Mouse (Mus musculus): ENCODE data around the gene Crb2.

The Crb2 gene

DNA sequence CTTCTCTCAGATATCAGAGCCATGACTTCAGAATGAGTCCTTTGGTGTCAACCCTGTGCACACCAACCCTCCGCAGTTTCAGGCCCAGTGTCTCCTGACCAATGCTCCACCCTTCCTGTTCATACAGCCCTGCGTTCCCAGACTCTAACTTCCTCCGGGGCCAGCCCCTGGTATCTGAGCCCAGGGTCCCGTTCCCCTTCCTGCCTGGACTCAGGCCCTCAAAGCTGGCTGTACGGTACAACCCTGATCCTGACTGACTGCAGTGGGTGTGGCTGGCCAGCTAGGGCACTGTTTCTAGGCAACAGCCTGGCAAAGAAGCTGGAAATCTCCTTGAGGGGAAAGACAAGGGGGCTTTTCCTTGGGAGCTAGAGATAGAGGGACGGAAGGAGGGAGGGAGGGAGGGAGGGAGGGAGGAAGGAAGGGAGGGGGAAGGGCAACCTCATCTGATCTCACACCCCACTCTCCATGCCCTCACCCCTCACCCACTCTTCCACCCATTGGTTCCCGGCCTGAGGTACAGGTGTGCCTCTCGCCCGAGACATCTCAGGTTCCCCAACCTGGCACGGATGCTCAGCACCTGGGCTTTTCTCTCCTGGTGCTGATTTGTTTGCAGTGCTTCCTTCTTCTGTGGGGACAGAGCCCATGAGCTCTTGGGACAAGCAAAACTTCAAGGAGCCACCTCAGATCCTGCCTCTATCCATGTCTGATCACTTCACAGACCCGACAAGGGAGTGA lies 9.9 kb upstream of the Crb2 start:
- DNase-seq (ENCODE audit: low spot score in 2 of 2): no peak

DNA sequence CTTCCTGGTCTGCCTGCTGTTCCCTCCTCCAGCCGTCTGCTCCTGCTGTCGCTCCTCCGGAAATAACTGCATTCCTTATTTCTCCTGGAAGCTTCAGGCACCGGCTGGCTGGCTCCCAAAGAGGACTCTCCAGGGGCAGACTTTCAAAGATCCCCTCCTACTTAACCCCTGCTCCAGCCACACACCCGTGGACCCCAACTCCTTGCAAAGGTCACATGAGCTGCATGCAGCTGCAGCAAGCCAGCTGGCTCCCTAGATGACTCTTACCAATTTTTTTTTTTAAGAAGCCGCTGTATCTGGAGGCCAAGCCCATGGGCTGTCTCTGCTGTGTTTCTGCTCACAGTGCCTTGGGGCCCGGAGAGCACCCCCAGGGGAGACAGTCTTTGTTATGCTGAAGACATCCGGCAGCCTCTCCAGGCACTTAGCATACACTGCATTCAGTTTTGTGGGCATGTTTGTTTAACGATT lies 8.9 kb upstream of the Crb2 start:
- DNase-seq (ENCODE audit: low spot score in 2 of 2): peak; percentile 73 to 83

DNA sequence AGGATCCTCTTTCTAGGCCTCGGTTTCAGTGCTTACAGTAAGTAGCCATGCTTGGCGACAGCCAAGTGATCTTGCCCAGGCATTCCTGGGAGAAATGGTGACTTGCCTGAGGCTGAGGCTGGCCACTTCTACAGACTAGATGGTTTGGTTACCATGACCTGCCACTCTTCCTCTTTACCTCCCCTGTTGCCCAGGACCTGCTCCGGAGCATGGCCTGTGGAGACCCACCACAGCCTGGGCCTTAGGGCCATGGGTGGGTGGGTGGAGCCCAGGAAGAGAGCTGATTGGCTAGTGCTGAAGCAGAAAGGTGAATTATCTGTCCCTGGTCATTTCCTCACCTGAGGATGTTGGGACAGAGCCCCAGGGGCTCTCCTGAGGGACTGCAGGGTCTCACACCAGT lies 8.3 kb upstream of the Crb2 start:
- DNase-seq (ENCODE audit: low spot score in 2 of 2): no peak

DNA sequence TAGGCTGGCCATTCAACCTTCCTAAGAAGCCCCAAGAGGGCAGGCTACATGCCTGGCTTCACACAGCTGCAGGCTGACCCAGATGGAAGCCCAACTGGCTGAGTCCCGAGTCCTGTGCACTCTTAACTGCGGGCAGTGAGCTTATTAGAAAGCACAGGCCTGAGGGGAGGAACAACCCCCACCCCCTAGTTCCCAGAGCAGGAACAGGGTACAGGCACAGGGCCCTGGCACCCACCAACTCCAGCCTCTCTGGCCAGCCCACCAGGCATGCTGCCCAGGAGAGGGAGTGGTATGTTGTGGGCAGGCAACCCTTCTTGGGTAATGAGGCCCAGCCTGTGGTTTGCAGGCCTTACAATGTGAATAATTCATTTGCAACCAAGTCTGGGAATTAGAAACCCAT lies 7.1 kb upstream of the Crb2 start:
- peak in 1 of 2 experiments; percentile 64 for DNase-seq (ENCODE audit: low spot score in 2 of 2)

DNA sequence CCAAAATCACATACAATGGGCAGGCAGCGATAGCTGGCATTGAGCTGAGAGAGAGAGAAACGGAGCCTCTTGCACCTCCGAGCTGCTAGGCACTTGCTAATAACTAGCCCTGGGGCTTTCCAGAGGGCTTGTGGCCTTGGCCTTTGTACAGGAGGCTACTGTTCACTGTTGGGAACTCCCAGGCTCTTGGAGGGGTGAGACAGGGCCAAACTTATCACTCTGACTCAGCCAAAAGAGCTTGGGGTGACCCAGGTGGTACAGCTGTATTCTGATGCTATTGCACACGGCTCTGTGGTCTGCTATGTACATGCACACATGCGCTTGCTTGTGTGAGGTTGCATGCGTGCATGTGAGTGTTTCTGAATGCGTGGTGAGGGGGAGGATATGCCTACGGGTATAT lies 6.3 kb upstream of the Crb2 start:
- DNase-seq (ENCODE audit: low spot score in 2 of 2): no peak

DNA sequence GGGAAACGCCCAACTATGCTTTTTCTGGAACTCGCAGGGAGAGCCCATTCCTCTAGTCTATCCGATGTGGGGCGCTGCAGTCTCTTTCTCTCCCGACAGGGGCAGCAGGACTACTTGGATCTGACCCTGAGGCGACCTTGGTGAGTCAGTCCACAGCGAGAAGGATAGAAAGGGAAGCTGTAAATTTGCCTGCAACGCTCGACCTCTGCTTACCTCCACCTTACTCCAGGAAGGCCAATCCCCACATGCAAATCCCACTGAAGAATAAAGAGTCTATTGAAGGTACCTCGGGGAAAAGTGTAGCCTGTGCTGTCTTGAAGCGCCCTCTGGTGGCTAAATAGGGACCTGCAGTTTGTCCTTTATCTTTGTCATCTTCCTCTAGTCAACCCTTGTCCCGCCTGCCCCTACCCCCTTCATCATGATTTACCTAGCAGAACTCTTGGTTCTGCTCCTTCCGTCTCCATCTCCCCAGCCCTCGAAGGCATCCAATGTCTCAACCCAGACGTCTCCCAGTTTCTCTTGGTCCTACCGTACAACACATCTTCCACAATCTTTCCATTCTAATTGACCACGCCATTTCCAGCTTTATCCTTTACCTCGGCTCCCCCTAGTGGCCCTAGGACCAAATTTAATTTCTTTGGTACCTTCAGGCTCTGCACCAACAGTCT lies 4.3 kb upstream of the Crb2 start:
- peak; percentile 95 to 98 for DNase-seq (ENCODE audit: low spot score in 2 of 2)

DNA sequence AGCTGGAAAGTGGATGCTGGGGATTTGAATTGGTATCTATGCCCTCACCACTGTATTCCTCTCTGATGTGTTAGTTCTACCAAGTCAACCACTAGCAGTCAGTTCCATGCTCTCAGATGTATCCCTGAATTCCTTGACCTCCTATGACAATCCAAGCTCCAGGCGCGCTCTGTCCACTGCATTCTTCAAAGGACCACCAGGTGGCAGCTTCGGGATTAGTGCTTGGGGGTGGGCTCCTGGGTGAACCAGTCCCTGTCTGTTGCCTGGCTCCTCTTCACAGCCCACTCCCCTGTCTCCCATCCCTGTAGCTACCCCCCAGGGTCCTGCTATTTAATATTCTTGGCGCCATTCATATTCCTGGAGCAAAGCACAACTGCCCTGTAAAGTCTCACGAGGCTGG lies 1.5 kb upstream of the Crb2 start:
- DNase-seq (ENCODE audit: low spot score in 2 of 2): no peak

DNA sequence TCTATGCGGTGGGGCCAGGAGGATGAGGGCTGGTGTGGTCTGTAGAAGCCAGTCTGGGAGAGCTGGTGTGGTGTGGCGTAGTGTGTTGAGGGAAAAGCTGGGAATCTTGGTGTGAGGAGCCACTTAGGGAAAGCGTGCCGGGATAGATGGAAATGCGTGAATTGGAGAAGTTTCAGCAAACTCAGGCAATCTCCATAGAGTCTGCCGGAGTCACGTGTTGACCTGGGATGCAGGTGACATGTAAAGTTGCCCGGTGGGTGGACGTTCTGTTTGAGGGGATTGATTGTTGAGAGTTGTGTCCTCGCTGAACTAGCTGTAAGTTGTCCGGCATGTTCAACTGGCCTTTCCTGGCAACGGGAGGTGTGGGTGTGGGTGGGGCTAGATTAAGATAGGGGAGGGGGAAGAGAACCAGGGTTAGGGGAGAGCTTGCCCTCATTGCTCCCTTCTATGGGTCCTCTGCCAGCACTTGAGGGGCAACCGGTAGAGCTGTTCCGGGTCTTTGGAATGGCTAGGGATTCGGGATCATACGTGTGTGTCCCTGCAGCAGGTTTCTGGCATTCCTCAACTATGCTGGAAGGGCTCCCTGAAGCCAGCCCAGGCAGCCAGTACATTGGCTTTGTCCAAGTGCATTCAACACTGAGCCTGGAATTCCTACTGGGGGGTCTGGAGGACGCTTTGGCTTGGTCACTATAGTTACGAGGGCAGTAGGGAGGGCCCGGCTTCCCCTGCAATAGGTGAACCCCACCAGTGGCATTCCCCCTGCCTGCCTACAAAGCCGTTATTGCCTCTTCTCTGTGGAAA lies 762 bp downstream of the Crb2 start:
- DNase-seq (ENCODE audit: low spot score in 2 of 2): no peak

DNA sequence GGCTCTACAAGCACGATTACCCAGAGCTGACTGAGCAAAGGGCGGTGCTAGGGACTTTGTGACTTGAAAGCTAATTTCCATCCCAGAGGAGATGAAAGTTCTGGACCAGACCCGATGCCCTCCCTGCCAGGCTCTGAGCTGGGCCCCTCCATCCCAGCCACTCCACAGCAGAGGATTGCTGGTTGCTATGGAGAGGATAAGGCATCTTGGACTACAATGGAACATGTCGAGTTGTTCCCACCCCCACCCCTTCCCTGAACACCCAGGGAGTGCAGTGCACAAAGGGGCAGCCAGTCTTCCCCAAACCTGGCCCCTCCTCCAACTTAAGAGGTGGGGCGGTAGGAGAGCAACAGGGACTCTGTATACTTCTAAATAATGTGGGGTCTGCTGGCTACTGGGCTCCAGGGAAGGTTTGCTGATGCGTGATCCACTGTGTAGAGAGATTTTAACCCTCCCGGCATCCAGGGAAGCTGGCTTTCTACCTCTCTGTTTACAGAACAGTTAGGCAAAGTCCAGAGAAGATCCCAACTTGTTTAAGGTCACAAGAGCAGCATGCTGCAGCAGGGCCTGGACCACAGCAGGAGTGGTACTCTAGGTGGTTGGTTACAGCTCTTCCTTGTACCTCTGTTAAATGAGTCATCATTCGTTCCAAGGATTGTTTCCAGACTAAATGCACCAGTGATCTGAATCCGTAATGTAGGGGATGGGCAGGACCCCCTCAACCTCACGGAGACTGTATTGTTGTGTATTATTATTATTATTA lies 2.1 kb downstream of the Crb2 start:
- DNase-seq (ENCODE audit: low spot score in 2 of 2): no peak

DNA sequence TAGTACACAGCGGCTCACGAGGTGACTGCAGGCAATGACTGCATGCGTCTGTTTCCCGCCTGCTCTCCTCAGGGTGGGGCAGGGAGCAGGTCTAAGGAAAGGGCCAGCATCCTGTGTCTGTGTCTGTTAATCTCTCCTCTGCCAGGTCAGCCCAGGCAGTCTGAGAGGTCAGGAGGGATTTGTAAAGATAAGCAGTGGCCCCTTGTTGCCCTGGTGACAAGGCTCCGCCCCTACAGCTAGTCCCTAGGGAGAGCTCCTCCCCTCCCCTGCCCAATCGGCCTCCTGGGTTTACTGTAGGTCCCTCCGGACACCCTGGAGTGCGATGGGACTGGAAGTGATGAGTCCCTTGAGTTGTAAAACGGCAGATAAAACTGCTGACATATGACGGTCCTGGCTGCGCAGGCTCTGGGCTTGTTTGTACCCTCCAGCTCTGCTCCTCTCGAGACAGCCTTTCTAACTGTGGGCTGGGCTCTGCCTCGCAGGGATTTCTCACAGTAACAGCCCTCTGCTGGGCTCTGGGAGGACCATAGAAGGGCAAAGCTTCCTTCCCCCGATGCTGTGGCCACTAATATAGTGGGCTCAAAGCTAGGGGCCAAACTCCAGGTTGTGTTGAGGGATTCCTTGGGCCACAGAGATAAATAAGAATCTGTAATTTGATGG lies 4.4 kb downstream of the Crb2 start:
- DNase-seq (ENCODE audit: low spot score in 2 of 2): no peak

DNA sequence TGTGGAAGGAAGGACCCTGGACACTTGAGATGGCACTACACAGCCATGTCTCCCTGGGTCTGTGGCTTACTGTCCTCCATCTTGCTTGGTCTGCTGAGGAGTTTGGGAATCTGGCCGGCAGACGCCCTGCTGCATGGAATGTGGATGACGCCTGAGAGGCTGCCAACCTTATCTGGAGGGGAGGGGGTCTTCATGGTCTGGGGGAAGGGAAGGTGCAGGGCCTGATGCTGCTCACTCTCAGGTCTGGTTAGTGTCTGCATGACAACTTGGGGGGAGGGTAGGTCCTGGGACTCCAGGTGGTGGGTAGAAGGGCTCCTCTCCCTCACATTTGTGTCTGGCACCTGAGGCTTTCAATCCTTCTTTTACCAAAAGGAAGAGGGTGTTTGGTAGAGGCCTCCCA lies 5.4 kb downstream of the Crb2 start:
- DNase-seq (ENCODE audit: low spot score in 2 of 2): no peak

DNA sequence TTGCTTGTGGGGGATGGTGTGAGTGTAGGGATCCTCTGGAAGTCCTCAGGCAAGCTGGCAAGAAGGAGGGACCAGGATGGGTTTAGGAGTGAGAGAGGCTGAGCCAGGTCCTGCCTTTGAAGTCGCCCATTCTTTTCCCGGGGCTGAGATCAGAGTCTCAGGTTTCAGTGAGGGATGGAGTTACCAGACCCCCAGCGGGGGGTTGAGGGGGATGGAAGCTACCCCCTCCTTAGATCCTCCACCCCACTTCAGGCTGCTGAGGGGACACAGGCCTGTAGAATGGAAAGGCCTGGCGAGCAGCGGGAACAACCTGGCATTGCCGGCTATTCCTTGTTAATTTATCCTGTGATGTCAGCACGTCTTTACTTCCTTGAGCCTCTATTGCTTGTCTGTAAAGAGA lies 6.0 kb downstream of the Crb2 start:
- no peak for DNase-seq (ENCODE audit: low spot score in 2 of 2)

DNA sequence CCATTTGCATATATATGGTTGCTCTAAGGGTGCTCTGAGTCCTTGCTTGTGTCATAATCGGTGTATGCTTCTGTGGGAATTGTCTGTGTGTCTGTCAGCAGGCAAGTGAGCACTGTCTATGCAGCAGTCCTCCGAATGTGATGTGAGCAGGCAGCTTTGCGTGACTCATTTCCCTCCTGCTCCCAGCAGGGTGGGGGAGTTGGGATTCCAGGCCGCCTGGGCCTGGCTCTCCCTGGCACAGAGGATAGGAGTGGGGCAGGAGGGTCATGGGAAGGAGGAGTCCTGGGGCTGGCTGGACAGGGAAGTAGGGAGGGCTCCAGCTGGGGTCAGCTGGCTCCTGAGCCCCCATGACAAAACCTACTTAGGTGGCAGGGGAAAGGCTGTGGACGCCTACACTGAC lies 8.4 kb downstream of the Crb2 start:
- peak; percentile 43 to 56 for DNase-seq (ENCODE audit: low spot score in 2 of 2)

DNA sequence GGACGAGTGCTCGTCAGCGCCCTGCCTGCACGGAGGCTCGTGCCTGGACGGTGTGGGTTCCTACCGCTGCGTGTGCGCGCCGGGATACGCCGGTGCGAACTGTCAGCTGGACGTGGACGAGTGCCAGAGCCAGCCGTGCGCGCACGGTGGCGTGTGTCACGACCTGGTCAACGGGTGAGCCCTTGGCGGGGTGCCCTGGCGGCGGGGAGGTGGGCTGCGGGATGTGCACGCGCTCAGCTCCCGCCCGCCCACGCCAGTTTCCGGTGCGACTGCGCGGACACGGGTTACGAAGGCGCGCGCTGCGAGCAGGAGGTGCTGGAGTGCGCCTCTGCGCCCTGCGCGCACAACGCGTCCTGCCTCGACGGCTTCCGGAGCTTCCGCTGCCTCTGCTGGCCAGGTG lies 10.4 kb downstream of the Crb2 start:
- no peak for DNase-seq (ENCODE audit: low spot score in 2 of 2)

DNA sequence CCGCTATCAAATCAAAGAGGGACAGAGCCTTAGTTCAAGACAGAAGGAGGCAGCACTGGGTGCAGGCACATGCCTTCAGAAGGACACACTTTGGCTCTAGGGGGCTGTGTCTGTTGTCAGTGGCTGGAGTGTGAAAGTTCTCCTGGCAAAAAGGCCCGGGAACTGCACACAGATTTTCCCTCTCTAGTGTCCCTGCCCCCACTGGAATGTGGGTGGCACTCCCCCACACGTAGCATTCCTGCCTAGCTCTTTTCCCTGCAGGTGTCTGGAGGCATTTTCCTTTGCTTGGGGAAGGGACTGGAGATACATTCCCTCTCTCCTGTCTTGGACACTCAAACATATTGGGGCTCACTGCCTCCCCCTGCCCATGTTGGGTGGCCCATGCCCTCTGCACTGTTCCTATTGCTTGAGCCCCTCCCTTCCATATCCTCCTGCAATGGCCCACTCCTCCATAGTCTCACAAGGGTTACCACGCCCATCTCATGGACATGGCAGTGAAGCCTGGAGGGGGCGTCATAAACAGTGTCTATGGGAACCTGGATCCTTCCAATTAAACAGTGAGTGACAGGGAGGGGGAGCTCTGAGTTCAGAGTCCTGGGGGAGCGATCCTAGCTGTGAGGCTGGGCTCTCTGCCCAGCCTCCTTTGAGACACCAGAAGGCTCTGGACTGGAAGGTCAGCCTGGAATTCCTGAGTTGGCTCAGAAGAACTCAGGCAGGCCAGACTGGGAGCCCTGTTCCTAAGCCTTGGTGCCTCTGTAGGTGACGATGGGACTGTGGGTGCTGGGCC lies 12.3 kb downstream of the Crb2 start:
- no peak for DNase-seq (ENCODE audit: low spot score in 2 of 2)

DNA sequence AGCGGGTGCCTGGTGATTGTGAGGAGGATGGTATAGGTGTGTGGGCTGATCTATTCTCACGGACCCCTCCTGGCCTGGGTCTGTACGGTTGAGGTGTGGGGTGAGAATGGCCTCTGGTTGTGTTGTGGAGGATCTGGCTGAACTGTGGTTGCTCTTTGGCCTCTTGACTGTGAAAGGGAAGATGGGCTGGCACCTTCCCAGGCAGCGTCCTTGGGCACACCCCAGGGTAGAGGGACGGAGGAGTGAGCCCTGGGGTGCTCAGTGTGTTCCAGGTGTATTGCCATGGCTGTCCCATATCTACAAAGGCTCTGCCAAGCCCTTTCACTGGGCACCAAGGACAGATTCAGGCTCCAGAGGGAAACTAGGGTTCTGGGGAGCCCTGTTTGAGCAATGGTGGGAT lies 13.0 kb downstream of the Crb2 start:
- no peak for DNase-seq (ENCODE audit: low spot score in 2 of 2)

DNA sequence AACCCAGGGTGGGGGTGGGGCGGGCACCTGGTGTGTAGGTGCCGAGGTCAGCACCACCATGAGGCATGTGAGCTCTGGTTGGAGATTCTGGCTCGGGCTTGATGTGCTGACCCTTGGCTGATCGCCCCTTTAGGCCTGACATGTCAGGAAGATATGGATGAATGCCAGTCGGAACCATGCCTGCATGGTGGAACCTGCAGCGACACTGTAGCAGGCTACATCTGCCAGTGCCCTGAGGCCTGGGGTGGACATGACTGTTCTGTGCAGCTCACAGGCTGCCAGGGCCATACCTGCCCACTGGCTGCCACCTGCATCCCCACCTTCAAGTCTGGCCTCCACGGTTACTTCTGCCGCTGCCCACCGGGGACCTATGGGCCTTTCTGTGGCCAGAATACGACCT lies 13.9 kb downstream of the Crb2 start:
- no peak for DNase-seq (ENCODE audit: low spot score in 2 of 2)

DNA sequence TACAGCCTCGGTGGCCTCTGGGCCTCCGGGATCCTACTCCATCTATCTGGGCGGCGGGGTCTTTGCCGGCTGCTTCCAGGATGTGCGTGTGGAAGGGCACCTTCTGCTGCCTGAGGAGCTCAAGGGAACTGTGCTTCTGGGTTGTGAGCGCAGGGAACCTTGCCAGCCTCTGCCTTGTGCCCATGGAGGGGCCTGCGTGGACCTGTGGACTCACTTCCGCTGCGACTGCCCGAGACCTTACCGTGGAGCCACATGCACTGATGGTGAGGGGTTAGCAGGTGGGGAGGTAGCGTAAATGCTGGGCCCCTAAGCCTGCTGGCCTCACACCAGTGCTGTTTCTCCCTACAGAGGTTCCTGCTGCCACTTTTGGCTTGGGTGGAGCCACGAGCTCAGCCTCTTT lies 14.7 kb downstream of the Crb2 start:
- DNase-seq (ENCODE audit: low spot score in 2 of 2): no peak

DNA sequence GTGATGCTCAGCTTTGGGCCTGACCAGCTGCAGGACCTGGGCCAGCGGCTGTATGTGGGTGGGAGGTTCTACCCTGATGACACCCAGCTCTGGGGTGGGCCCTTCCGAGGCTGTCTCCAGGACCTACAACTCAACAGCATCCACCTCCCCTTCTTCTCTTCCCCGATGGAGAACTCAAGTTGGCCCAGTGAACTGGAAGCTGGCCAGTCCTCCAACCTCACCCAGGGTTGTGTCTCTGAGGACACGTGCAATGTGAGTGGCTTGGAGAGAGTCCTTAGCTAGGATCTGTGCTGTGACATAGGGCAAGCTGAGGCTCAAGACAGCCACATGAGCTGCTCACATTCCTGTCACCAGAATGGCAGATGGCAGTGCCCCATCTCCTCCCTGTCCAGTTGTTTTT lies 15.3 kb downstream of the Crb2 start:
- no peak for DNase-seq (ENCODE audit: low spot score in 2 of 2)

DNA sequence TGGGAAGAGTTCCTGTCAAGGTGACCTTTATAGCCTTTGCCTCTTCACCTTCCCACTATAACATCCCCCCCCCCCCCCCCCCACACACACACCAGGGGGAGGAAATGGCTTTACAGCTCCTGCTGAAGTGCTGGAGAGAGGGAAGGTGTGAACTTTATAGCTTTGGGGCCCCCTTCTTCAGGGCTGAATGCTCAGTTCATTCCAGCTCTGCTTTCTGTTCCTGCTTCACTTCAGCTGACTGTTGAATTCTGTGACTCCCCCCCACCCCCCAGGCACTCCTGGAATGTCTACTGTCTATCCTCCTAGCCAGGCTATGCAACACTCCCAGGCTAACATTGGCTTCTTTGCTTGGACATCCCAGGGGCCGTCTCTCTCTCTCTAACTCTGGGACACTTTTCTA lies 20.0 kb downstream of the Crb2 start:
- DNase-seq (ENCODE audit: low spot score in 2 of 2): no peak

DNA sequence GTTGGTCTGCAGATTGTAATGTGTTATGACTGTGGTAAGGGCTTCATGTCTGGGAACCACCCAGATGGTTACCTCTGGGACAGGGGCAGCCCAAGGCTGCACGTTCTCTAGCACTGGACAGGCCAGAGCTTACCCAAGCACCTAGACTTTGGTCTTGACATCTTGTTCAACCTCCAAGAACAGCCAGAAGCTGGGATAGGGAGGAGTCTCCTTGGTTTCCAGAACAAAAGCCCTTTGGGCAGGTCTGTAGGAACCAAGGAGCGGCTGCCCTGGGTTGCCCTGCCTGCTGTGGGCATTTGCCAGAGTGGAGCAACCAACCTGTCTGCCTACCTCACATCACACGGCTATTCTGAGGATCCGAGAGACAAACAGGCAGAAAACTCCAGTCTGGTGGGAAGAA lies 21.0 kb downstream of the Crb2 start:
- DNase-seq (ENCODE audit: low spot score in 2 of 2): no peak
